Mouse (Mus musculus) naive thymus-derived CD4-positive, alpha-beta T cell, adult 2 months (primary cell): Measurements from ENCODE around the gene Flt4.

Experiments used
- DNase-seq: peaks from one replicate; pipeline ENCODE4 v3.0.0-alpha.2; 2011; ENCODE audit warnings: low read depth

Gene Flt4

DNA sequence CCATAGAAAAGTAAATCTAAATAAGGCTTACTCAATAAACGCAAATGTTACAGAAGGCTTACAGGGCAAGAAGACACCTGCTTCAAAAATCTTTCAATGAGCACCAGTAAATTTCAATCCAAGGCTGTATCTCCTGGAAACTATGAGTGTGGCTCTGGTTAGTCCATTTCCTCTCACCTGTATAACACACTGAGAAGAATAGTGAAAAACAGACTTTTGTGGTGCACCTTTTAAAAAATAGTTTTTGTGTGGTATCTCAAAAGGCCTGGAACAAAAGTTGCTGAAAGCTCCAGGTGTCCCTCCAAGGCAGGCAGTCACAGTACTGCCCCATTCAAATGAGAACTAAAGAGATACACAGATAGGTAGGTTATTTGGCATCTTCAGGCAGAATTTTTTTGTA, 90.0 kb downstream of the Flt4 start:
- DNase-seq, result no peak

DNA sequence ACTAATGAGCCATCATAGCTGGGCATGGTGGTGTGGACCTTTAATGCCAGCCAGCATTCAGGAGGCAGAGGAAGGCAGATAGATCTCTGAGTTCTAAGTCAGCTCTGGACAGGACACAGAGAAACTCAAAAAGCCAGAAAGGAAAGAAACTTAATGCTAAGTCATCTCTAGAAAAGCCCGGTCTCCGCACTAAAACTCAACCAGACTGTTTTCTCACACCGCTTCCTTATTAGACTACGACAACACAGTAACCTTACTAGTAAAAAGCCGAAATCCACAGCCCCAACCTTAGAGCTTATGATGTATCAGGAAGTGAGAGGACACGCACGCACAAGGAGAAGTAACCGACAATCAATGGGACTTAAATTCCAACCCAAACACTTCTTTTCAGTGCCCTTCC, 93.0 kb downstream of the Flt4 start:
- DNase-seq, result no peak
